Mouse (Mus musculus) gastrocnemius, postnatal 4 days (tissue): ENCODE results near the gene Ndc1. TPM values are rescaled to one million over a fixed set of nuclear protein-coding genes. Genes with fewer than 3 reads are reported as not detected.
"Not testable (repeated sequence)": the region's sequence is repeated elsewhere in the genome, so short reads cannot be mapped to it uniquely, and the experiment has no call there.

Experiments used
- DNase-seq, 2 experiments: peaks; one replicate each; pipeline ENCODE4 v3.0.0; 2021 to 2022; ENCODE audit warnings: low spot score in 2 of 2, mixed read lengths in 2 of 2
- total RNA-seq, 2 experiments: library from RNA; stranded (reverse); gene quantifications; 2 replicates each; pipeline ENCODE4 v1.2.3; 2021

The Ndc1 gene
- total RNA-seq, 2 experiments from 2014 or later: 11.5 TPM

GRCm38 (mm10) chr4:107363573-107363972 lies 4.0 kb upstream of the Ndc1 start:
- DNase-seq: no peak

- no peak for DNase-seq
Measured at GRCm38 (mm10) chr4:107364190-107364639, 3.4 kb upstream of the Ndc1 start.

- DNase-seq: not testable (repeated sequence)
Measured at GRCm38 (mm10) chr4:107366408-107366807, 1.2 kb upstream of the Ndc1 start.

GRCm38 (mm10) chr4:107372304-107372703 lies 4.7 kb downstream of the Ndc1 start:
- DNase-seq: no peak

- DNase-seq: no peak
Measured at GRCm38 (mm10) chr4:107374677-107375076, 7.1 kb downstream of the Ndc1 start.

GRCm38 (mm10) chr4:107378954-107379353 lies 11.4 kb downstream of the Ndc1 start:
- DNase-seq: no peak

- no peak for DNase-seq
Measured at GRCm38 (mm10) chr4:107380871-107381270, 13.3 kb downstream of the Ndc1 start.

GRCm38 (mm10) chr4:107387038-107387437 lies 19.5 kb downstream of the Ndc1 start:
- no peak for DNase-seq

- no peak for DNase-seq
Measured at GRCm38 (mm10) chr4:107387465-107387864, 19.9 kb downstream of the Ndc1 start.

- DNase-seq: no peak
Measured at GRCm38 (mm10) chr4:107388291-107388690, 20.7 kb downstream of the Ndc1 start.

GRCm38 (mm10) chr4:107389345-107389744 lies 21.8 kb downstream of the Ndc1 start:
- DNase-seq: no peak

- no peak for DNase-seq
Measured at GRCm38 (mm10) chr4:107393771-107394170, 26.2 kb downstream of the Ndc1 start.

GRCm38 (mm10) chr4:107420202-107420601 lies 52.6 kb downstream of the Ndc1 start:
- DNase-seq: no peak

GRCm38 (mm10) chr4:107421711-107422110 lies 54.1 kb downstream of the Ndc1 start:
- no peak for DNase-seq

GRCm38 (mm10) chr4:107422176-107422575 lies 54.6 kb downstream of the Ndc1 start:
- peak in 1 of 2 experiments; percentile 31 for DNase-seq

- no peak for DNase-seq
Measured at GRCm38 (mm10) chr4:107425616-107426015, 58.0 kb downstream of the Ndc1 start.

GRCm38 (mm10) chr4:107426631-107427030 lies 59.0 kb downstream of the Ndc1 start:
- DNase-seq: no peak

GRCm38 (mm10) chr4:107432717-107433116 lies 65.1 kb downstream of the Ndc1 start:
- DNase-seq: no peak

- no peak for DNase-seq
Measured at GRCm38 (mm10) chr4:107433998-107434355, 66.4 kb downstream of the Ndc1 start.

- DNase-seq: peak; percentile 44 to 61
Measured at GRCm38 (mm10) chr4:107434356-107435237, 67.0 kb downstream of the Ndc1 start, which contains the start of gene Glis1. TSS of gene Glis1 (plus strand) at chr4:107434591.

GRCm38 (mm10) chr4:107435238-107435946 lies 67.8 kb downstream of the Ndc1 start:
- no peak for DNase-seq

GRCm38 (mm10) chr4:107436476-107436875 lies 68.9 kb downstream of the Ndc1 start:
- DNase-seq: no peak
